Mouse (Mus musculus) left cerebral cortex, adult 9 months (tissue): ENCODE measurements around the gene Hephl1.
A peak's percentile ranks its signal among the peaks of the same experiment; 100 is the strongest.
"Not testable (repeated sequence)": the region's sequence is repeated elsewhere in the genome, so short reads cannot be mapped to it uniquely, and the experiment has no call there.

Source experiments
- DNase-seq, 2 experiments: peaks; one replicate each; pipeline ENCODE4 v3.0.0; 2022; ENCODE audit warnings: low spot score in 2 of 2

Hephl1 gene

GRCm38 (mm10) chr9:15112008-15112407 lies at the start of gene Hephl1:
TSS of gene Hephl1 (minus strand) at chr9:15112108.
- DNase-seq: no peak

- DNase-seq: no peak
Measured at GRCm38 (mm10) chr9:15149246-15149926, 37.5 kb upstream of the Hephl1 start.

GRCm38 (mm10) chr9:15140546-15140945 lies 28.6 kb upstream of the Hephl1 start:
- no peak for DNase-seq

- DNase-seq: no peak
Measured at GRCm38 (mm10) chr9:15125897-15126296, 14.0 kb upstream of the Hephl1 start.

GRCm38 (mm10) chr9:15122431-15122830 lies 10.5 kb upstream of the Hephl1 start:
- no peak for DNase-seq

- no peak for DNase-seq
Measured at GRCm38 (mm10) chr9:15120841-15121358, 9.0 kb upstream of the Hephl1 start.

- DNase-seq: no peak
Measured at GRCm38 (mm10) chr9:15120209-15120608, 8.3 kb upstream of the Hephl1 start.

GRCm38 (mm10) chr9:15119515-15119914 lies 7.6 kb upstream of the Hephl1 start:
- no peak for DNase-seq

GRCm38 (mm10) chr9:15116165-15116564 lies 4.3 kb upstream of the Hephl1 start:
- no peak for DNase-seq

GRCm38 (mm10) chr9:15114102-15114501 lies 2.2 kb upstream of the Hephl1 start:
- DNase-seq: no peak

- no peak for DNase-seq
Measured at GRCm38 (mm10) chr9:15108101-15108500, 3.8 kb downstream of the Hephl1 start.

- no peak for DNase-seq
Measured at GRCm38 (mm10) chr9:15105136-15105535, 6.8 kb downstream of the Hephl1 start.

- no peak for DNase-seq
Measured at GRCm38 (mm10) chr9:15103579-15104300, 8.2 kb downstream of the Hephl1 start.

- no peak for DNase-seq
Measured at GRCm38 (mm10) chr9:15101531-15102161, 10.3 kb downstream of the Hephl1 start.

GRCm38 (mm10) chr9:15098421-15098820 lies 13.5 kb downstream of the Hephl1 start:
- DNase-seq: not testable (repeated sequence)

GRCm38 (mm10) chr9:15097172-15097571 lies 14.7 kb downstream of the Hephl1 start:
- DNase-seq: no peak

- DNase-seq: no peak
Measured at GRCm38 (mm10) chr9:15096161-15096560, 15.7 kb downstream of the Hephl1 start.

GRCm38 (mm10) chr9:15095206-15095605 lies 16.7 kb downstream of the Hephl1 start:
- DNase-seq: no peak

GRCm38 (mm10) chr9:15068686-15069295 lies 43.1 kb downstream of the Hephl1 start:
- DNase-seq: no peak

GRCm38 (mm10) chr9:15067995-15068685 lies 43.8 kb downstream of the Hephl1 start:
- DNase-seq: peak in 1 of 2 experiments; percentile 20

- DNase-seq: no peak
Measured at GRCm38 (mm10) chr9:15064176-15064575, 47.7 kb downstream of the Hephl1 start.
